In the genomic region with DNA sequence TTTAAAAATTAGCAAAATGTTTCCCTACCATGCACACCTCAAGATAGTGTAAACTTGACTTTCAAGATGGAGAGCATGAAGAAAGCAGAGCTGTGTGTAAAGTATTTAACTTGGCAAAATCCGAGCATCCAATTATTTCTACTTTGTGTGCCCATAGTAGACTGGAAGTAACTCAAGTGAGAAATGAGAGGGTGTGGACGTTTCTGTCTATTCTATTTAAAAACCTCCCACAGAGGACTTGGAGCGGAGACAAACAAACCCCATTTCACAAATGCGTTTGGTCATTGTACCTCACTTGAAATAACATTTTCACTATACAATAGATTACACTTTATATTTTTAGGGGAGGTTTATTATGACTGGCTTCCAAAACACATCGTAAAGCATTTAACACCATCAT, we compare ENCODE assay signal across 23 mouse cellular contexts.
DNase-seq lines count a peak whose midpoint lies in the region; ATAC-seq and TF ChIP-seq lines count a peak whose summit lies in the region.
"Had no signal": no experiment of that assay in that cellular context is flagged by ENCODE, and none has a peak within 500 bp of the region (broad histone marks: within the 10 kb centered on the region; RNA-seq: fewer than 3 reads in every experiment).

No protein-coding gene starts in this region.

- intact Hi-C loops in heart, postnatal 14 days (cut with DNase I) = no loop called here

- ATAC-seq in frontal cortex, adult (ENCODE audit: low TSS enrichment) = peak; percentile 85
- ATAC-seq: activated CD4-positive, CD25-positive, alpha-beta regulatory T cell, adult 4 months; CD4-positive, CD25-positive, alpha-beta regulatory T cell, adult 4 months; forebrain, embryonic 16.5 days; hindbrain, postnatal 0 days; inflammation-experienced regulatory T-cells, adult 6 months; intestine, embryonic 16.5 days had no signal

- no peak for DNase-seq in frontal cortex, postnatal 25 days (ENCODE audit: low spot score in 2 of 2)
- DNase-seq in retina, postnatal 1 day = peak; percentile 1
- DNase-seq in retina, embryonic 14.5 days (ENCODE audit: low spot score) = no peak
- DNase-seq in brain, embryonic 14.5 days (ENCODE audit: low read depth) = peak; percentile 68
- DNase-seq in heart, postnatal 14 days = no peak
- DNase-seq: adrenal gland, adult 8-10 months; adrenal gland, postnatal 25 days; cerebellum, adult 11 months; cerebellum, adult 2 months; cerebellum, postnatal 10 days; cerebellum, postnatal 36 days; embryo, embryonic 11 days; gastrocnemius, postnatal 25 days; heart, adult 18-20 months; heart, postnatal 10 days; heart, postnatal 4 days had no signal

- no peak for TF ChIP-seq CTCF in brain, embryonic 14.5 days (IDR thresholded peaks at IDR 0.05; ENCODE audit: borderline replicate concordance, extremely low read depth, insufficient read depth, insufficient read length)

- TF ChIP-seq POLR2A in brain, embryonic 14.5 days (IDR thresholded peaks at IDR 0.05; ENCODE audit: borderline replicate concordance, extremely low read depth, insufficient read depth, insufficient read length, poor library complexity, severe bottlenecking) = no peak

Comparison
In these comparisons a context has a peak if more than half of its experiments do, and no peak if none do; other contexts are left out.
1. DNase-seq: peak in retina, postnatal 1 day (single experiment) and brain, embryonic 14.5 days (single experiment); none in frontal cortex, postnatal 25 days (0 of 2), retina, embryonic 14.5 days (single experiment) and heart, postnatal 14 days (0 of 2).